Mouse (Mus musculus): Measurements from ENCODE around the gene Cpa4.

DNA sequence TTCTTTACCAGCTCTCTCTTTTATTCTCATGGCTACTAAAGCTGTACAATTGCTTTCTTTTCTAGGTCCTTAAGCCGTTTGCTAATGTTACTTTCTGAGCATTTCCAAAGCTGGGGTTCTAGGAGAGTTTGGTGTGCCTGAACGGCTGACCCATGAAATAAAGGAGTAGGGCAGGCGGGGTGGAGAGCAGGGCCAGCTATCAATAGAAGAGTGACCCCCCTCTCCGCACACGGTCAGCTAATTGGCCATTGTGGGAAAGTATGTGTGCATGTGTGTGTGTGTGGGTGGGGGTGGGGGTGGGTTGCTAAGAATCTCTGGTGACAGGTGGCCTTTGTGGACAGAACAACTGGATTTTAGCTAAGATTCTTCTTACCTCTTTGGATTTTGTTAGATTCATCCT, 43.0 kb downstream of the Cpa4 start:
- TF ChIP-seq CTCF (IDR thresholded peaks at IDR 0.05; ENCODE audit: control insufficient read depth, insufficient read depth, insufficient read length) (no peak), MAX (IDR thresholded peaks at IDR 0.05) (no peak), USF1 (IDR thresholded peaks at IDR 0.05; ENCODE audit: low read depth) (no peak), CEBPB (IDR thresholded peaks at IDR 0.05; ENCODE audit: low read depth) (no peak)
